Mouse (Mus musculus) liver, adult 2 months (tissue): Measurements from ENCODE around the gene Ifna11.

Experiments
- CTCF ChIP-seq: fragments of 200-500 bp; IDR thresholded peaks from 2 replicates; pipeline ENCODE4 v1.5.1; 2011; ENCODE audit warnings: low read depth, low read length, control low read depth
- POLR2A ChIP-seq: fragments of 200-500 bp; IDR thresholded peaks from 2 replicates; pipeline ENCODE4 v1.6.1; 2011; ENCODE audit warnings: low read length, control low read depth; ENCODE audit not compliant: insufficient read depth; ENCODE audit errors: extremely low read depth

GRCm38 (mm10) chr4:88865011-88865569 lies 45.3 kb downstream of the Ifna11 start:
- no peak for TF ChIP-seq CTCF
- no peak for TF ChIP-seq POLR2A
